Mouse (Mus musculus) stomach, postnatal 0 days (tissue): ENCODE data around the gene Hyal2.

Experiments
- CTCF ChIP-seq: IDR thresholded peaks from 2 replicates; pipeline ENCODE4 v1.5.1; 2016; ENCODE audit warnings: antibody characterized with exemption, low read depth, mild to moderate bottlenecking, moderate library complexity
- EP300 ChIP-seq: optimal IDR thresholded peaks from 2 replicates; pipeline ENCODE3; 2016; ENCODE audit warnings: antibody characterized with exemption

DNA sequence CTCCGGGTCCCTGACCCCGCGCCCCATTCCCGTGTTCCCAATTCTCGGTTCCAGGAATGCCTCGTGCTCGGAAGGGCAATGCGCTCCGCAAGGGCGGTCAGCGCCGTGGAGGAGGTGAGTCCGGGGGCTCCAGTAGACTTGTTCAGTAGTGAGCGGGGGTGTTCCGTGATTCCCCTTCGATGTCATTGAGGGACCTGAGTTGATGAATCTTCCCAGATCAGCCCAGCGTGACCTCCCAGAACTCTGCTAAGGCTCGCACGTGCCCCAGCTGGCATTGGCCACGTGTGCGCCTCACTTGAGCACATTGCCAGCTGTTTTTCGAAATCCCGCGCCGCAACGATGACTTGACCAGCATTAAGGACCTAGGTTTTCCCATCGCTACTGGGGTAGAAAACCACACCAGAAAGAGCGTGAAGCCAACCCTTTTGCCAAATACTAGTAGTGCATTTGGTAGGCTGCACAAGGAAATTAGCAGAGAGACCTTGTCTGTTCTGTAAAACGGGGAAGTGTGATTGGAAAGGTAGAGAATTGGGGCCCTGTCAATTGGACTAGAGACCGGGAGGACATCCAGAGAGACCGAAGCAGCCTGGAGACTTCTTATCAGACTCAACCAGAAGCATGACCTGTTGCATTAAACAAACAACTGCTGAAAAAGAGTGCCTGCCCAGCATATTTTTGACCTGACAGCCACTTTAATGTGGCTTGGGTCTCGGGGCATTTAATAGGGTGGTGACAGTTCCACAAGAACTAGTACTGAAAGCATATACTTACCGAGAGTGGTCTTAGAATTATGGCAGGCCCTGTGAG lies 20.3 kb downstream of the Hyal2 start:
- TF ChIP-seq CTCF (no peak), EP300 (peak; percentile 65)
